Mouse (Mus musculus) mature B cell (primary cell): ENCODE data around the gene Crkl.

ENCODE experiments used
- in situ Hi-C: fragments of 300-500 bp; cut with MboI; formaldehyde crosslinking; loops from 2 replicates; pipeline ENCODE4 v1.14.3; 2019

Gene Crkl

DNA sequence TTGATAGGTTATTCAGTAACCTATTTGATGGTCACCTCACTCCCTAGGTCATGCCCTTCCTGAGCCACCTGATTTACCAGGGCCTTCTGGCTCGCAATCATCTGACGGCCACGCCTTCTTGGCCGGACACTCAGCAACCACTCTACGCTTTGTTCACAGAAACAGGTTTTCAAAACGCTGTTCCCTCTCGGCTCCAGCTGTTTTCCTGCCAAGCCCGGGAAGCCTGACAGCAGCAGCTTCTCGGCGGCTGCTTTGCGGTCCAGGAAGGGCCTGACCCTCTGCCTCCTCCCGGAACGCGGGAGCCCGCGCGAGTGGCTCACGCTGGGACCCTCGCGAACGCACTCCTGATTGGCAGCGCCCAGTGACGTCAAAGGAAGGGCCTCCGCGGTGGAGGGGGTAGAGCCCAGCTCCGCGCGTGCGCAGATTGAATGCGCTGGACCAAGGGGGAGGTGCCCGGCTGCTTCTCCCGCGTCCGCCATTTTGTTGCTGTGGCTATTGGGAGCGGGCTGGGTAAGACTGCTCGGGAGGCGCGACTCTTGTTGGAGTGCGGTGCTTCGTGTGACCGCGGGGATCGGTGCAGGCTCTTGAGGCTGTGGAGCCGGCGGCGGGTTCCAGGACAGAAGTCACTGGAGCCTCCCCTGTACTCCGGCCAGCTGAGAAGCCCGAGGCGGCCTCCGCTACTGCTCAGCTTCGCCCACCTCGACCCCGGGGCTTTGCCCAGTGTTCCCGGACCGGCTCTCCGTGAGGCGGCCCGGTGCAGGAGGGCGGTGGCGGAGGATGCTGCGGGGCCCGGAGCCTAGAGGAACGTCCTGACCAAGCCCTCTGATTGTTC is at the start of gene Crkl:
Gene Crkl (plus strand): TSS at position 447 of the 832 bp plus-strand sequence.
- in situ Hi-C loops = loop anchor here (10.0 kb wide), 1 partner anchor 47 kb away; the partner anchor contains the start of genes Pi4ka and Snap29

DNA sequence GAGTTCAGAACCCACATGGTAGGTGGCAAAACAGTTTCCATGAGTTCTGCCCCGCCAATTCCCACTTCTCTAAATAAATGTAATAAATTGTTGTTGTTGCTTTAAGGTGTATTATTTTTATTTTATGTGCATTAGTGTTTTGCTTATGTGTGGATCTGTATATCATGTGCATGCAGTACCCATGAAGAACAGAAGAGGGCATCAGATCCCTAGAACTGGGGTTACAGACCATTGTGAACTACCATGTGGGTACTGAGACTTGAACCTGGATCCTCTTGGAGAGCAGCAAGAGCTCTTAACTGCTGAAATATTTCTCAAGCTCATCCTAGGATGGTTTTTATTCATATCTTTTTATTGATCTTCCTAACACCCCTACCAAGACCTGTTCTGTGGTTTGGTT is 48.9 kb upstream of the Crkl start:
- in situ Hi-C loops = loop anchor here (10.0 kb wide), 1 partner anchor 52 kb away; the partner anchor contains the start of gene Crkl

DNA sequence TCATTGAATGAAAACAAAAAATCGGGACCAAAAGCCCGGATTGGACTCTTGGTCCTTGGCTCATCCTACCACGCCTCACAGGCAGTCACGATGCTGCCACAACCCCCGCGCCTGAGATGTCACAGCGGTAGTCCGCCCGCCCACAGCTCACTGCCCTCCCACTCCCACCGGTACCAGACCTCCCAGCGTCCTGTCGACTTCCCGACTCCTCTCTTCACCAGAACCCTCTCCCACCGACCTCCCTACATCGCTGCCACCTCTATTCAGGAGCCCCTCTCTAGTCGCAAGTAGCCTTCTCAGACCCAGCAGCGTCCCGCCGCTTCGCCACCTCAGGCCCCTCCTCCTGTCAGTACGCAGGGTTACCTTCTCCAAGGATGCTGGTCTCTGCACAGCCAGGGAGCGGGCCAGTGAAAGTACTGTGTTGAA is 46.5 kb upstream of the Crkl start:
- in situ Hi-C loops = loop anchor here (10.0 kb wide), 1 partner anchor 50 kb away; the partner anchor contains the start of gene Crkl

DNA sequence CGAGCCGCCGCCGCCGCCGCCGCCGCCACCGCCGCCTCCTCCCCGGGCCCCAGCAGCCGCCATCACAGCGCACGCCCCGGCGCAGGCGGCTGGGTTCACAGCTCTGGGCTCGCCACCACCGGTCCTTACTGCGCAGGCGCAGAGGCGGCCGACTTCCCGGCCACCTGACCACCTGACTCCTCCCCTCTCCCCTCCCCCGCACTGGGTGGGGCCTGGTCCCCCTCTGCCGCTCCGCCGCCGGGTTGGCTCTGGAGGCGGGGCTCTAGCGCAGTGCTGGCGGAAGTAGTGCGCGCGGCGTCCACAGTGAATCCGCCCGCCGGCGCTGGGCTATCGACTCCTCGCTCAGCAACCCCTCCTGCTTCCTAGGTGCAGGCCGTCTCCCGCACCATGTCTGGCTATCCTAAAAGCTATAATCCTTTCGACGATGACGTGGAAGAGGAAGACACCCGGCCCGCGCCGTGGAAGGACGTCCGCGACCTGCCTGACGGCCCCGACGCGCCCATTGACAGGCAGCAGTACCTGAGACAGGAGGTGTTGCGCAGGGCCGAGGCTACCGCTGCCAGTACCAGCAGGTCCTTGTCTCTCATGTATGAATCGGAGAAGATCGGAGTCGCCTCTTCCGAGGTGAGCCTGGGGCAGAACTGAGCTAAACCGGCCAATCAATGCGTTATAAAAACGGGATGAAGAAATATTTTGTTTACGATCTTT is 45.9 kb upstream of the Crkl start, which contains the start of the genes Snap29 and Pi4ka:
Gene Snap29 (plus strand): TSS at position 251 of the 708 bp plus-strand sequence.
Gene Pi4ka (minus strand): TSS at position 579 of the 708 bp plus-strand sequence.
- in situ Hi-C loops = loop anchor here (10.0 kb wide), 1 partner anchor 49 kb away; the partner anchor contains the start of gene Crkl

DNA sequence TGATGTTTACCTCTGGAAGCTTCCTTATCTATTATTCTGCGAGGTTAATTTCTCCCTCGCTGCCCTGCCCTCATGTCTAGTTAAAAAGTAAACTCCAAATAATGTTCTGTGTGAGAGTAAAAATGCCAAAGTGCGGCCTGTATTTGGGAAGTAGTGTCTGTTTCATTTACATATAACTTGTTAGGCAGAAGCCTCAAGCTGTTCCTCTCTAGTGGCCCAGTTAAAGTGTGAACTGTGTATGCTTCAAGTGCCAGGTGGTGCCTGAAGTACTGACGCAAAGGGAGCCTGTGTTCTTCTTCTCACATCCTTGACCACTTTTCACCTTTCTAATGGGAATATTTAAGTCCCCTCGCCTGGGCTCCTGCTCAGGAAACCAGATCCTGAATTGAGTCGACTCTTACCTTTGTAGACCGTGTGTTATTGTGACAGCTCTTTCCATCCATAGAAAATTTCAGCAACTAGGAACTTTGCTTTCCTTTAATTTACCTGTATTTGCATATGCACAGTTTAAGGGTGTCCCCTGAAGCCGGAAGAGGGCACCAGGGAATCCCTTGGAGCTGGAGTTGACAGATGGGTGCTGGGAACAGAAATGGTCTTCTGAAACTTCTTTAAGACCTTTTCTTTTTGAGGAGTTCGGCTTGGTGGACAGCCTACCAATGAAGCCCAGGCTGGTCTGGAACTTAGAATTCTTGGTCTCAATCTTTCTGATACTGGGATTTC is 45.1 kb upstream of the Crkl start:
- in situ Hi-C loops = loop anchor here (10.0 kb wide), 1 partner anchor 48 kb away; the partner anchor contains the start of gene Crkl

DNA sequence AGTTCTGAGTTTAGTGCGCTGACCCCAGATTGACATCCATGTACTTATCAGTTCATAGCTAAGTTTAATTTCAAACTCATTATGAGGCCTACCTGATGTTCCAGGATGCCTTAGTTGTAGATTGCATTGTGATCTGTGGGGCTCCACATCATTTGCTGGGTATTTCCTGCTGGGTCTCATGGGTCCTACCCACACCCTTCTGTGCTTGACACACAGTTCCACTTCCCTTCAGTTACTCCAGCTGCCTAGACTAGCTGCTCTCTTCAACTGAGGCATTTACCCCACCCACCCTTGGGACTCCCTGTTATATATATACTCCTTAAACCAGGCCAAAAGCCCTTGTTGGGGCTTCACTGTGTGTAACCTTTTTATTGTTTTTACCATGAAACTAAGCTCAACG is 42.7 kb upstream of the Crkl start:
- in situ Hi-C loops = loop anchor here (10.0 kb wide), 1 partner anchor 46 kb away; the partner anchor contains the start of gene Crkl

DNA sequence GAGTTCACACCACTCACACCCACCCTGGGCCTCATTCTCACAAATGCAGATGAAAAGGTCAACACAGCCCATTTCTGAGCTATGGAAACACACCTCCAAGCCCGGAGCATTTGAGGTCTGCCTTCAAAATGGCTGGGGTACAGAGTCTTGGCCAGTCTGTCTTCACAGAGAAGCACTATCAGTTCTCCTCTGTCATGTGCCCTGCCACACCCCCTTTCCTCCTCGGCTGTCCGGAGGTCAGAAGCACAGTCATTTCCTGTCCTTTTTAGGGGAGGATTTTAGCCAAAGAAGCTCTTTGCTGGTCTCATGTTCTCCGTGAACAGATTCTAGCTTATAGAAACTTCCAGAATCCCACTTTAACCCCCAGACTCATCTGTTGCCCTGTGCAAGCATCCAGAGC is 41.6 kb upstream of the Crkl start:
- in situ Hi-C loops = no loop called here

DNA sequence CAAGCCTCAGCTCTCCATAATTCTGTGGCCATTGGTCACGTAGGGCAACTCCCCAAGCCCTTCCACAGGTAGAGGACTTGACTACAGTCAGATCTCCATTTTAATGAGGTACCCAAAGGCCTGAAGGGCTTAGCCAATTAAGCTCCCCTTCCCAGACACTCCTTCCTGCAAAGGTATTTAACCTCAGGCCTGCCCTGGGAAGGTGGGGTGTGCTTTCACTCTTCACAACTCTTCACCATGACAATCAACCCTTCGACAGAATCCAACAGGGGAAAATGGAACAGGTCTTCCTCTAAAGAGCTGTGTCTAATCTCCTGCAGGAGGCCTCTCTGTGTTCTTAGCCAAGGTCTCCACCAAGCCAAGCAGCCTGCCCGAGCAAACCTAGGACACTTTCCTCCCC is 28.8 kb upstream of the Crkl start:
- in situ Hi-C loops = no loop called here

DNA sequence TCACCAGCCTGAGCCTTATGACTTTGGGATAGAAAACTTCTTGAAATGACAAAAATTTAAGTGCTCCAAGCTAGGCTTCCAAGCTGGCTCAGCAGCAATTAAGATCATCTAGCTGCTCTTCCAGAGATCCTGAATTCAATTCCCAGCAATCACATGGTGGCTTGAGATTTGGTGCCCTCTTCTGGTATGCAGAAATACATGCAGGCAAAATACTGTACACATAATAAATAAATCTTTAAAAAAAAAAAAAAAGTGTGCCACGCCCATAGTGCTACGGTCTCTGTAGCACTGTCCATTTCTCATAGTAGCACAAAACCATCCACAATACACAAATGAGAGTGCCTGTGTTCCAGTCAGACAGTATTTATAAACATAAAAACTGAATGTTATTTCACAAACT is 19.2 kb upstream of the Crkl start:
- in situ Hi-C loops = no loop called here

DNA sequence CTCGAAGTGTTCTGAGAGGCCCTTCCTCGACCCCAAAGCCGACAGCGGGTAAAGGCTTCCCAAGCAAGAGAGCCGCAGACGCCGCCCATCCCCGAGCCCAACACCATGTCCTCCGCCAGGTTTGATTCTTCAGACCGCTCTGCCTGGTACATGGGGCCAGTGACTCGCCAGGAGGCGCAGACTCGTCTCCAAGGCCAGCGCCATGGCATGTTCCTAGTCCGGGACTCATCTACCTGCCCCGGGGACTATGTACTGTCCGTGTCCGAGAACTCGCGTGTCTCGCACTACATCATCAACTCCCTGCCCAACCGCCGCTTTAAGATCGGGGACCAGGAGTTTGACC is 557 bp downstream of the Crkl start:
- in situ Hi-C loops = loop anchor here (10.0 kb wide), 1 partner anchor 48 kb away; the partner anchor contains the start of genes Pi4ka and Snap29

DNA sequence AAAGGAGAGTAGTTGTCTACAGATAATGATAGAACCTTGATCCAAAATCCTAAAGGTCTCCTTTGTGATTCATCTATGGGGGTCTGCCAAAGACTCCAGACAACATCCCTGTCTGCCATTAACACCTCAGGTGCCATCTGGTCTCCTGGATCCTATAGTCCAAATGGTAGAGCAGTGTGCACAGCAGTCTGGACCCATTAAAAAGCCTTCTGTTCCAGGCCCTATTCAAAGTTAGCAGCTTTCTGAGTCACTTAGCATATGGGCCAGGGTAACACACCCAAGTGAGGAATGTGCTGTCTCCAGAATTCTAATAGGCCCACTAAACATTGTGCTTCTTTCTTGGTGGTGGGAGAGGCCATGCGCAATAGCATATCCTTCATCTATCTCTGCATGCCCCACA is 5.1 kb downstream of the Crkl start:
- in situ Hi-C loops = loop anchor here (10.0 kb wide), 1 partner anchor 52 kb away; the partner anchor contains the start of genes Pi4ka and Snap29

DNA sequence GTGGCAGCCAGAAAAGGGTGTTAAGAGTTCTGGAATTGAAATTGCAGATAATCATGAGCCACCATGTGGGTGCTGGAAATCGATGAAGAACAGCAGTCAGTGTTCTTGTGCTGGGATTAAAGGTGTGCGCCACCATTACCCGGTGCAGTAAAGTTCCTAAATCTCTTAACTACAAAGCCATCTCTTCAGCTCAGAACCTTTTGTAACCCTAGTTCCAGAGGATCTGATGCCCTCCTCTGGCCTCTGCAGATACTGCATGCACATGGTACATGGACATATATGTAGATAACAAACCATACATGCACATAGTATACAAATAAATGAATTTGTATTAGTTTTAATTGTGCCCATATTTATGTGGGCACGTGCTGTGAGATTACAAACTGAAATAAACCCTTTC is 8.5 kb downstream of the Crkl start:
- in situ Hi-C loops = no loop called here

DNA sequence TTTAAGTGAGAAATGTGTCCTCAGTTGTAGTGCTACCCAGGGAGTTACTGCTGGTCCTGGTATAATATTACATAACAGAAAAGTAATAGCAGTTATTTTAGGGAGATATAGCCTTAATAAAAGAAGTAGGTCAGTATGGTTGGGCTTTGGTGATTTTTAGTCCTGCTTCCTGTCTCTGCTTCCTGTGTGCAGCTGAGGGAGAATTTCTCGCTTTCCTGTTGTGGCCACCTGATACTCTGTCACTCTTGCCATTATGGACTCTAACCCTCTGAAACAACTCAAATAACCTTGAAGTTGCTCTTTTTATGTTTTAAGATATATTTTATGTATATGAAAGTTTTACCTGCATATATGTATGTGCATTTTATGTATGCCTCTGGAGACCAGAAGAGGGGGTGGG is 9.8 kb downstream of the Crkl start:
- in situ Hi-C loops = no loop called here

DNA sequence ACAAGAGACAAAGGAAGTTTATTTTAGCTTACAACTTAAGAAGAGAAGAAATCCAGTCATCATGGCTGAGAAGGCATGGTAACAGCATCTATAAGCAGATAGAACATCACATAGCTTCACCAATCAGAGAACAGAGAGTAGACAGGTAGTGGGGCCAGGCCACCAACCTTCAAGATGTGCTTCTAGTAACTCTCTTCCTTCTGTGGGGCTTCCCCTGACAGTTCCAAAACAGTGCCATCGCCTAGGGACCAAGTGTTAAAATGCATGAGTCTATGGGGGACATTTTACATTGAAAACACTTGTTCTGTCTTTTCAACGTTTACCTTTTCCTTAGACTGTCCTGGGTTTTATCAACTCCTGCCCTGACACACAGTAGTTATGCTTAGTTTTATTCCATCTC is 11.4 kb downstream of the Crkl start:
- in situ Hi-C loops = no loop called here

DNA sequence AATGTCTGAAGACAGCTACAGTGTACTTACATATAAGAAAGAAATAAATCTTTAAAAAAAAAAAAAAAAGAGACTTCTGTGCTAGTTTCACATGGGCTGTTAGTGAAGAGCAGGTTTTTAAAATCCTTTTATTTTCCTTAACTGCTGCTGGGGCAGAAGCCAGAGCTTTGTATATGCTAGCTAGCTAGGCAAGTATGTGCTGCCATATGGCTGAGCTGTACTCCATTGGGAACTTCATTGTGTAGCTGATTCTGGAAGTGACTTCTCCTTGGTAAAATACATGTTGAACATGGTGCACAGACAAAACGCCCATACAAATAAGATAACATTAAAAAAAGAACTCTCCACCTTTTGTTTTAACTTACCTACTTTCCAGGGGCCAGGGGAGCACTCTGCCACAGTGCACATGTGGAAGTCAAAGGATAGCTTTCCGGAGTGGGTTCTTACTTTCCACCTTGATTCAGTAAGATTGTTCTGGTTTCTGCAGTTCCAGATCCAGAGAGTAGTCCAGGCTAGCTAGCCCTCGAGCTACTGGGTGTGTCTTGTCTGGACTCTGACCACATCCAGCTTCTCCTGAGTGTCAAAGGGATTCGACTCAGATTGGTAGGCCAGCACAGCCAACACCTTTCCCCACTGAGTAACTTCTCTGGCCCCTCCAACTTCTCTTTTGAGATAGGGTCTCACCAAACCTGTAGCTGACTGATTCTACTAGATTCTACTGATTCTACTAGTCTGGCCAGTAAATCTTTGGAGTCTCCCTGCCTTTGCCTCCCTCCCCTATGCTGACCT is 15.3 kb downstream of the Crkl start:
- in situ Hi-C loops = no loop called here

DNA sequence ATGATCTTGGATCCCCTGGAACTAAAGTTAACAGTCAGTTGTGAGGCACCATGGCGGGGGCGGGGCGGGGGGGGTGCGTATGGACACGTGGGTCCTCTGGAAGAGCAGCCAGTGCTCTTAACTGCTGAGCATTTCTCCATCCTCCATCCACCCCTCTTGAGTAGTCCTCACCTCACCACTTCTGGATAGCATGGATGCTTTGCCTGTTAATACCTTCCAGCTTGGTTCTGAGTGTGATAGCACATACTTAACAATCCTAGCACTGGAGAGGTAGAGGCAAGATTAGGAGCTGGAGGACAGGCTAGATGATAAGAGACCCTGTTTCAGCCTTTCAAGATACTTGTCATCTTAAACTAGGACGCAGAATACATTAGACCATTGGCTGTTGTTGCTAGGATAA is 20.7 kb downstream of the Crkl start:
- in situ Hi-C loops = no loop called here

DNA sequence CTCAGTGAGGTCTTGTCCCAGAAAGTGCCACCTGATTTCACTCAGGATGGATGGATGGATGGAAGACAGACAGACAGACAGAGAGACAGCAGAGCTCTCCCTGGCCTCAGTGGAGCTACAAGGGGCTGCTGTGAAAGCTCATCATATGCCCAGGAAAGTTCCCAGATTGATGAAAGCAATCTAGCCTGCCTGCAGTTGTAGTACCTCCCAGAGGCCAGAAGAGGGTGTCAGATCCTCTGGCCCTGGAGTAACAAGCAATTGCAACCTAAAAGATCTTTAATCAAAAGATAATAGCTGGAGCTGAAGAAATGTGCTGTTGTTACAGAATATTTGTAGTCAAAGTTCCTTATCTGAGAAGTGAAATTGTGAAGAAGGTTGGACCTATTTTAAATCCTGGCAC is 22.3 kb downstream of the Crkl start:
- in situ Hi-C loops = no loop called here

DNA sequence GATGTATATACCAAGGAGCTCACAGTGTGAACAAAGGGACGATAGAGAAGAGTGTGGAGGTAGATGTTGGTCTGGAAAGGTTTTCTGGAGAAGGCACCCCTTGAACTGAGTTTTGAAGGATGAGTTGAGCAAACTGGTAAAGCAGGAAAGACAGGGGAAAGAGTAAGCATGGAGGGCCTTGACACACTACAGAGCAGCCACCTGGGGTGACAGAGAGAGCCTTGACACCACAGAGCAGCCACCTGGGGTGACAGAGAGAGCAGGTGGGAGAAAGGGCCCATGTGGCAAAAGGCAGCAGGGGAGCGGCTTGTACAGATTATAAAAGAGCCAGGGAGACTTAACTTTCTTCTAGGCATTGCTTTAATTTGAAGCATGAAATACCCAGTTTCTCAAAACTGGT is 23.0 kb downstream of the Crkl start:
- in situ Hi-C loops = no loop called here

DNA sequence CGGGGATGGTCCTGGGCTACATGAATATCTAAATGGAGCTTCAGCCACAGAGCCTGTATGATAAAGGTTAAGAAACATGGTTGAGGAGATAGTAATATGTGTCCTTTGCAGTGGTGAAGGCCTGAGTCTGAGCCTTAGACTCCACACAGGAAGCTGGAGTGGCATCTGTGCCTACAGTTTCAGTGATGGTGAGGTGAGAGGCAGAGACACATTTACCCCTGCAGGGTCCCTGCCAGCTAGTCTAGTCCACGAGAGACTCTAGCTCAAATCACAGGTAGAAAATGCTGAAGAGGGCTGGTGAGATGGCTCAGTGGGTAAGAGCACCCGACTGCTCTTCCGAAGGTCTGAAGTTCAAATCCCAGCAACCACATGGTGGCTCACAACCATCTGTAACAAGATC is 23.5 kb downstream of the Crkl start:
- in situ Hi-C loops = no loop called here

DNA sequence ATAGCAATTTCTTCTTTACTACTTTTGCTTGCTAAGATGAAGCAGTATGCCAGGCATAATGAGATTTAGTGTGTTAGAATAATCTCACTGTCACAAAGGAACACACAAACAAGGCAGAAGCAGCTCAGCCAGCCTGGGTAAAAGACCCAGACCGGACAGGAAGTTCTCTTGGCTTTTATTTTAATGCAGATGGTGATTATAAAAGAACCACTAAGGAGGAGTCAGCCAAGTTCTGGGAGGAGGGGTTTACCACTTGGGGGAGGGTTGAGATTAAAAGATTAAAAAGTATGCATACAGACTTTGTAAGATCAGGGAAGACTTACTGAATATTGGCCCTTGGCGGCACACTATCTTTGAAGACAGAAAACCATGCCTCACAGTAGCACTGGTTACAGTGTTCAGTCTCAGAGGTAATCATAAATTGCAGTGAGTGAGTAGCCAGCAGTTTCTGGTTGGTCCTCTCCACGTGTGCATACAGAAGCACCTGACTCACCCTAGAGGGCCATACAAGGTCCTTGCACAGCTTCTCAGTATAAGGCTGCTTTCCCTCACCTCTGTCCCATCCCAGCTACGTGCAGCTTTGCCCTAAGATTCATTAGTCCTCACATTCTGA is 26.6 kb downstream of the Crkl start:
- in situ Hi-C loops = no loop called here

DNA sequence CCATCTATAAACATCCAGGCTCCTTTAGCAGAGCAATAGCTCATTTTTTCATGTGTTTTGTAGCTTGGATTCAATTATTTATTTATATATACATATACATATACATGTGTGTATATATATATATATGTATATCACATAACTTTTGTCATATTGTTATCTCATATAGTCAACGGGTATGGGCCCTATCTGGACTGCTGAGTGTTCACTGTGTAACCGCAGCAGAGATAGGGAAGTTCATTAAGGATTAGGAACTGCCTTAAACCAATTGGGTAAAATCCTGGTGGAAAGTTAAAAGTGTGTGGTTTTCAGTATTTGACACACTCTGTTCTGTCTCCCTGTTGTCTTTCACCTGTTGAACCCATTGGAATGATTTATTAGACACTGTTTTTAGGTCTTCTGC is 29.7 kb downstream of the Crkl start:
- in situ Hi-C loops = no loop called here
